Comparison of ENCODE assay signal across 8 mouse cellular contexts in genomic region chr4:126321111-126321853, GRCm38 (mm10). TPM values are rescaled to one million over a fixed set of nuclear protein-coding genes. Genes with fewer than 3 reads are reported as not detected.
A peak's percentile ranks its signal among the peaks of the same experiment; 100 is the strongest.
DNase-seq lines count a peak whose midpoint lies in the region; ATAC-seq lines count a peak whose summit lies in the region.

TSS of gene Adprhl2 (minus strand) at chr4:126321703.

- H3K9ac ChIP-seq in forebrain, embryonic 11.5 days (ENCODE audit: low read length): peak within 1 kb of the TSS; percentile 84
- H3K9ac ChIP-seq in heart, embryonic 16.5 days (ENCODE audit: low read length): peak within 1 kb of the TSS; percentile 86
- H3K9ac ChIP-seq in liver, embryonic 15.5 days: peak within 1 kb of the TSS; percentile 73
- peak within 1 kb of the TSS; percentile 78 for H3K9ac ChIP-seq in neural tube, embryonic 12.5 days

- peaks cover 3% of the 10 kb centered on the region for H3K36me3 ChIP-seq in forebrain, embryonic 11.5 days (ENCODE audit: control insufficient read depth, insufficient read depth, low read length)
- H3K36me3 ChIP-seq in heart, embryonic 16.5 days (ENCODE audit: control insufficient read depth, insufficient read depth): peaks cover 18% of the 10 kb centered on the region
- peaks cover 21% of the 10 kb centered on the region for H3K36me3 ChIP-seq in liver, embryonic 15.5 days (replicated peaks)
- H3K36me3 ChIP-seq in neural tube, embryonic 12.5 days: peaks cover 26% of the 10 kb centered on the region

- H3K4me1 ChIP-seq in forebrain, embryonic 11.5 days (replicated peaks; ENCODE audit: control insufficient read depth, insufficient read depth, low read length): peaks cover 6% of the 10 kb centered on the region; the same call in 1 of the 2 replicates
- peaks cover 16% of the 10 kb centered on the region for H3K4me1 ChIP-seq in heart, embryonic 16.5 days (ENCODE audit: control insufficient read depth, insufficient read depth, low read length)
- H3K4me1 ChIP-seq in liver, embryonic 15.5 days (replicated peaks): peaks cover 28% of the 10 kb centered on the region
- H3K4me1 ChIP-seq in neural tube, embryonic 12.5 days: peaks cover 11% of the 10 kb centered on the region

- peak within 1 kb of the TSS; percentile 50; the same call in 1 of the 2 replicates for H3K27ac ChIP-seq in forebrain, embryonic 11.5 days (ENCODE audit: low read depth, low read length)
- peak within 1 kb of the TSS; percentile 69 for H3K27ac ChIP-seq in heart, embryonic 16.5 days (ENCODE audit: low read length)
- H3K27ac ChIP-seq in liver, embryonic 15.5 days (replicated peaks): peak within 1 kb of the TSS; percentile 48
- no peak within 1 kb of the TSS for H3K27ac ChIP-seq in neural tube, embryonic 12.5 days

- H3K4me2 ChIP-seq in forebrain, embryonic 11.5 days (ENCODE audit: low read depth, low read length, severe bottlenecking): peak within 1 kb of the TSS; percentile 62
- H3K4me2 ChIP-seq in heart, embryonic 16.5 days (ENCODE audit: low read depth, low read length): peak within 1 kb of the TSS; percentile 72
- H3K4me2 ChIP-seq in liver, embryonic 15.5 days: peak within 1 kb of the TSS; percentile 86
- H3K4me2 ChIP-seq in neural tube, embryonic 12.5 days (replicated peaks): peak within 1 kb of the TSS; percentile 93

- peak; percentile 85 for ATAC-seq in forebrain, embryonic 11.5 days (replicated peaks; ENCODE audit: low FRiP score)
- ATAC-seq in heart, embryonic 16.5 days (replicated peaks; ENCODE audit: extremely low read depth, insufficient read depth, low FRiP score): peak; percentile 84
- ATAC-seq in liver, embryonic 15.5 days (ENCODE audit: insufficient read depth): peak; percentile 80
- peak; percentile 77 for ATAC-seq in neural tube, embryonic 12.5 days (ENCODE audit: low FRiP score, low read depth)

- H3K4me3 ChIP-seq in forebrain, embryonic 11.5 days (ENCODE audit: low read depth, low read length): peak within 1 kb of the TSS; percentile 84
- peak within 1 kb of the TSS; percentile 78 for H3K4me3 ChIP-seq in heart, embryonic 16.5 days (ENCODE audit: low read length)
- peak within 1 kb of the TSS; percentile 86 for H3K4me3 ChIP-seq in liver, embryonic 15.5 days (replicated peaks)
- peak within 1 kb of the TSS; percentile 81 for H3K4me3 ChIP-seq in neural tube, embryonic 12.5 days

- peaks cover 14% of the 10 kb centered on the region; the same call in 1 of the 2 replicates for H3K27me3 ChIP-seq in forebrain, embryonic 11.5 days (ENCODE audit: control insufficient read depth, insufficient read depth, low read length)
- H3K27me3 ChIP-seq in heart, embryonic 16.5 days (ENCODE audit: control insufficient read depth, insufficient read depth, low read length): peaks cover 10% of the 10 kb centered on the region
- peaks cover 18% of the 10 kb centered on the region for H3K27me3 ChIP-seq in liver, embryonic 15.5 days
- H3K27me3 ChIP-seq in neural tube, embryonic 12.5 days (replicated peaks): peaks cover 23% of the 10 kb centered on the region

- no peaks in the 10 kb centered on the region for H3K9me3 ChIP-seq in forebrain, embryonic 11.5 days (ENCODE audit: control insufficient read depth, low read length)
- no peaks in the 10 kb centered on the region for H3K9me3 ChIP-seq in heart, embryonic 16.5 days (replicated peaks; ENCODE audit: control insufficient read depth, low read length)
- no peaks in the 10 kb centered on the region for H3K9me3 ChIP-seq in liver, embryonic 15.5 days (replicated peaks)
- H3K9me3 ChIP-seq in neural tube, embryonic 12.5 days: no peaks in the 10 kb centered on the region

- DNase-seq in CD8-positive naive resting alpha-beta T cell, adult 2 months (ENCODE audit: low read depth in 2 of 2, low spot score in 2 of 2): peak; percentile 100
- DNase-seq in c-Kit-positive CD71-negative TER-119-negative erythroid progenitor cells, embryonic 14.5 days (ENCODE audit: low read depth): peak; percentile 99
- peak; percentile 100 for DNase-seq in forebrain, embryonic 11.5 days (ENCODE audit: low spot score)
- peak; percentile 97 to 100 for DNase-seq in kidney, postnatal 36 days
- DNase-seq in telencephalon, adult 2 months (ENCODE audit: low read depth, low spot score): peak; percentile 91

- WGBS in forebrain, embryonic 11.5 days: under 1% methylated on average over 79 of the region's 80 CpGs
- under 1% methylated on average over 80 of the region's 80 CpGs for WGBS in heart, embryonic 16.5 days
- under 1% methylated on average over 80 of the region's 80 CpGs for WGBS in liver, embryonic 15.5 days (ENCODE audit: insufficient replicate concordance)
- 1% methylated on average over 80 of the region's 80 CpGs for WGBS in neural tube, embryonic 12.5 days

RNA-seq across cellular contexts. Expression of gene Adprhl2, which starts in this region (rescaled TPM):
- 66.5 and 70.7 TPM in 2 replicates for polyA plus RNA-seq in forebrain, embryonic 11.5 days (2014; fragmentation: Nextera tagmentation; extraction: Ambion mirVana)
- 38.6 and 41.1 TPM in 2 replicates for polyA plus RNA-seq in heart, embryonic 16.5 days (2015; fragmentation: Nextera tagmentation; extraction: Ambion mirVana)
- 26.0 and 29.4 TPM in 2 replicates for polyA plus RNA-seq in liver, embryonic 15.5 days (2015; fragmentation: Nextera tagmentation; extraction: Ambion mirVana)
- 70.3 and 73.6 TPM in 2 replicates for polyA plus RNA-seq in neural tube, embryonic 12.5 days (2016; fragmentation: Nextera tagmentation; extraction: Ambion mirVana)
